Mouse (Mus musculus) bone marrow, adult 2 months (tissue): ENCODE measurements around the gene Tas2r119. TPM values are rescaled to one million over a fixed set of nuclear protein-coding genes. Genes with fewer than 3 reads are reported as not detected.
"Not testable (repeated sequence)": the region's sequence is repeated elsewhere in the genome, so short reads cannot be mapped to it uniquely, and the experiment has no call there.

Source experiments
- H3K27ac ChIP-seq: fragments of 200-500 bp; 2 replicates; pipeline ENCODE4 v1.5.1; 2012; ENCODE audit warnings: low read depth, mild to moderate bottlenecking, control low read depth, inconsistent platforms, low read length; ENCODE audit not compliant: control insufficient read depth, poor library complexity, insufficient read depth
- H3K4me1 ChIP-seq: fragments of 200-500 bp; 2 replicates; pipeline ENCODE4 v1.6.1; 2011; ENCODE audit warnings: low read length; ENCODE audit not compliant: control insufficient read depth, insufficient read depth
- H3K4me3 ChIP-seq: fragments of 200-500 bp; replicated peaks from 2 replicates; pipeline ENCODE3; 2011; ENCODE audit warnings: mild to moderate bottlenecking, low read depth, low read length, control low read depth; ENCODE audit not compliant: control insufficient read depth
- CTCF ChIP-seq: fragments of 200-500 bp; IDR thresholded peaks from 2 replicates; pipeline ENCODE4 v1.5.1; 2011; ENCODE audit warnings: low read length, control low read depth; ENCODE audit not compliant: control insufficient read depth, insufficient read depth
- POLR2A ChIP-seq: fragments of 200-500 bp; IDR thresholded peaks from 2 replicates; pipeline ENCODE4 v1.6.1; 2011; ENCODE audit warnings: low read depth, mild to moderate bottlenecking, control low read depth, low read length, borderline replicate concordance; ENCODE audit not compliant: control insufficient read depth
- WGBS: fragments of 180-500 bp; shearing (Covaris S2); methylation state at CpG from one replicate; pipeline ENCODE4 v1.1.7; 2018; 5-methylcytosine and 5-hydroxymethylcytosine counted together
- polyA plus RNA-seq: library from polyadenylated mRNA; stranded (reverse); fragments of >200 nt; gene quantifications from 2 replicates; pipeline ENCODE4 v1.2.4, GENCODE M21; 2011; ENCODE audit warnings: low replicate concordance; ENCODE audit not compliant: missing spikeins, insufficient read depth, insufficient read length

Tas2r119 gene
- polyA plus RNA-seq, 1 experiment: not detected

DNA sequence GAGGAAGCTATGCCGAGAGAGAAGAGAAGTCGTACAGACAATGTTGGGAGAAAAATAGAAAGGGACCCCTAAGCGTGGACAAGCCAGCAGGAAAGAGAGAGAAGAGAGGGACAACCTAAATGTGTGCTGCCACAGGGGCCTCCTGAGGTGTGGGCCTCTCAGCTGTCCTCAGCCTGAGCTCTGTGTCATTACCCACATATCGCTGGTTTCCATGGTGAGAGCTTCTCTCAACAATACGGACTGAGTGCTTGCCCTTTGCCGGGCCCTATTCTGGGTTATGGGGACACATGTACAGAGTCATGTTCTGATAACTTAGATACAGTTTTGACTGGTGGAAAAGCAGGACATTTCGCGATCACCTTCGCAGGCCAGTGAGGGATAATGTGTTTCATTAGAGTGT is 21.0 kb downstream of the Tas2r119 start:
- no peak overlapping the region for H3K4me3 ChIP-seq
- H3K4me1 ChIP-seq: no peaks in the 10 kb centered on the region
- no peak overlapping the region for H3K27ac ChIP-seq
- no peak for TF ChIP-seq POLR2A
- 86% methylated on average over 9 of the region's 9 CpGs for WGBS

DNA sequence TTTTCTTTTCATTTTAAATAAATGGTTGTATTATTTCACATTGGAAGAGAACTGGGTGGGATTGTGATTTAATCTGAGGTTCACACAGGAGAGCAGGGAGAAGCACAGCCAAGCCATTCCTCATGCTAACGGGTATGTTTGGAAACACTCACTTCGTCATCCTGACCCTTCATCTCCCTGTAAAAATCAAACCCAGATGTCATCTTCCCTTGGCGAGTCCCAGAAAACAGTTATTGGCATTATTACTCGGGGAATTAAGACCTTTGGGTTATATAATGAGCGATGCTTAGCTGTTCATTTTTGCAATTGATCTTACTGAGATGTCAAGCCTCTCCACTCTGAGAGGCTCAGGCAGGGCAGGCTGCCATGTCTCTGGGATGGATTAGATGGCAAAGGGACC is 21.5 kb downstream of the Tas2r119 start:
- Histone ChIP-seq H3K4me3 (no peak overlapping the region), H3K27ac (no peak overlapping the region), H3K4me1 (no peaks in the 10 kb centered on the region)
- WGBS: 77% methylated on average over 5 of the region's 5 CpGs
- TF ChIP-seq CTCF (no peak), POLR2A (no peak)

DNA sequence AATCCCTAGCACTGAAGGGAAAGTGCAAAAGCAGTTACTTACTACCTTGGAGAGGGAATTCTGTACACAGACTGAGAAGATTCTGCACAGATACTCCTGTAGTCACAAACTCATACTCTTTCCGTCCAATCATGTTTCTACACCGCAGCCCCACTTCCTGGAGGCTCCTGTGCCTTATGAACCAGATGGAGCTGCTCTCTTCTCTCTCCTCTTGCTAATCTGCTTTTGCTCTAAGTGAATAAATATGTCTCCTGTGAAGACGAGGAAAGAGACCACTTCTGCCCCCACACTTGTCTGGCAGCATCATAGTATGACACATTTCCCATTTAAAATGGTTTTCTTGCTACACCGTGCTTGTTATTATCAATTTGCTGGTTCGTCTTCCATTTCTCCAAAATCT is 26.2 kb downstream of the Tas2r119 start:
- H3K4me3 ChIP-seq: no peak overlapping the region

DNA sequence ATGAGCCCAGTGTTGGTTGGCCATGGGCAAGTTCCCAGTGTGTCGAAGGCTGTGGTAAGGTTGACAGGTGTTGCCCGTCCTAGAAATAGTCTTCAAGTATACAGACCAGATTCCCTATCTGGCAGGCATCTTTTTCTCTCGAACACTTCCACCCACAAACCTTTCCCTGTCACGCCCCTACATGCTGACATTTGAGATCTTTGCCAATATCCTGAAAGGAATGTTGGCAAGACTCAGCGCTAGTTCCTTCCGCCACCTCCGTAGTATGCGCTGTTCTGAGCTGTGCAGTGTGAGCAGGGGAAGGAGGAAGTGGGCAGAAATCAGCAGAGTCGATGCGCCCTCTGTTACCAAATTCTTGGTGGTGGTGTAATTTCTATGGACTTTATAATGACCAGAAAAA is 27.8 kb downstream of the Tas2r119 start:
- Histone ChIP-seq H3K4me3 (no peak overlapping the region), H3K27ac (no peak overlapping the region), H3K4me1 (no peaks in the 10 kb centered on the region)
- TF ChIP-seq CTCF (no peak), POLR2A (no peak)
- 83% methylated on average over 10 of the region's 10 CpGs for WGBS

More for the DNA sequence above, 26.2 kb downstream of the Tas2r119 start:
- TF ChIP-seq CTCF (no peak), POLR2A (no peak)
- Histone ChIP-seq H3K27ac (no peak overlapping the region), H3K4me1 (no peaks in the 10 kb centered on the region)
- WGBS: 70% methylated on average over 5 of the region's 5 CpGs

DNA sequence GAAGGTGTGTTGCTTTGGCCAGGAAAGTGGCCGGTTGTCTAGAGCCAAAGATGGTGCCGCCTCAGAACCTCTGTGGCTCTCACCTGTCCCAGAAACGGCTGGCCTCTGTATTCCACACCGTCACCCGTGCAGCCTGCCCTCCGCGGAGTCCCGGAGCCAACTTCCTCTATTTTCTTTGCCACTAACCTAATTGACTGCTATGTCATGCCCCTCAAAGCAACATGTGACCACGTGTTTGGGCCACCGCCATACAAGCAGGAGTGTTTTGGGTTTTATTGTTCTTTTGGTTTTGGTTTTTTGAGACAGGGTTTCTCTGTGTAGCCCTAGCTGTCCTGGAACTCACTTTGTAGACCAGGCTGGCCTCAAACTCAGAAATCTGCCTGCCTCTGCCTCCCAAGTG is 37.6 kb downstream of the Tas2r119 start:
- not testable (repeated sequence) for H3K27ac ChIP-seq, H3K4me1 ChIP-seq, H3K4me3 ChIP-seq
- WGBS: 51% methylated on average over 10 of the region's 10 CpGs

DNA sequence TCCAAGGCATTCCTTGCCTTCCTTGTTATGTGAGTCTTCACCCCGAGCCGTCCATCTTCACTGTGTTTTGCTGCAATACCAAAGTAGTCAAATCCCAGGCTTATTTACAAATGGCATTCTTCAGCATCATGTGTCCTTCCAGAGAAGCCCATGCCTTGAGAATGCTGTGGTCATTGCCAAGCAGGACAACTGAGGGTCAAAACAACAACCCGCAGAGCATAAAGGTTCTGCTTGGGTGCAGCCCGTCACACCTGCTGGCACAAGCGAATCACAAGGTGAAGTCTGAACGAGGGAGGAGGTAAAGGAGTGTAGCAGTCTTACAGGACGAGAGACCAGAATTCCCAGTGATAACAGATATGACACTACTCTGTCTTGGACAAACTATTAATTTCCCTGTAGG is 45.9 kb downstream of the Tas2r119 start:
- H3K27ac ChIP-seq: no peak overlapping the region

DNA sequence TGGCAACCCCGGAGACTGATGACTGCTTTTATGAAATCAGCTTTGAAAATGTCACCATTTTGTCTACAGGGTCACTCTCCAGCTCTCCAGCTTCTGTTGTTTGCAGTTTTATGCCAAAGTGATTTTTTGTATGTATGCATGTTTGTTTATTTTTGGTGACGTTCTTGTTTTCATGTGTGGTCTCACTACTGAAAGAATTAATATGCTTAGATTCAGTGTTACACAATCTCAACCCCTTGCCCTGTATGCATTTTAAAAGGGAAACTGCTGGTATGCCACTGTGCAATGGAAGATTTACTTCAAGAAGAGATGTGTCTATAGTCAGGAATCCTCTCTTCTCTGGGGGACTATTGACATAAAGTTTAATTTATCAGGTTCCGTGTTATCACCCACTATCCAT is 48.3 kb downstream of the Tas2r119 start:
- Histone ChIP-seq H3K4me1 (peaks cover 2% of the 10 kb centered on the region), H3K27ac (no peak overlapping the region)
- 78% methylated on average over 3 of the region's 3 CpGs for WGBS

More for the DNA sequence above, 45.9 kb downstream of the Tas2r119 start:
- no peaks in the 10 kb centered on the region for H3K4me1 ChIP-seq
- TF ChIP-seq CTCF (no peak), POLR2A (no peak)
- 86% methylated on average over 7 of the region's 7 CpGs for WGBS
- no peak overlapping the region for H3K4me3 ChIP-seq

DNA sequence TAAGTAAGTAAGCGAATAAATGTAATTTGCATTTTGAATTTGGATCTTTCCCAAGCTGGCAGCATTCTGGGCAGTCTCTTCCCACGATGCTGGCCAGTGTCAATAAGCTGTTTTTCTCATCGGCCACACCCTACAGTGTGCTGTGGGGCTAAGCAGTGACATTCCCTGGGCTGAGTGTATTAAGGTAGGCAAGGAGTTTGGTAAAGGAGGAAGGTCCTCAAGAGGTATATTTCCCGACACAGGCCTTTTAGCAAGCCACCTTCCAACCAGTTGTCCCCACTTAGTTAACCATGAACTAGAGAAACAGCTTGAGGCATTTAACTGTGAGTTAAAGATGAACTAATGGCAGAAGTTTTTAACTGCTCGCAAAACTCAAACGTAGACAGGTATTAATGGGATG is 49.3 kb downstream of the Tas2r119 start:
- Histone ChIP-seq H3K4me1 (peaks cover 2% of the 10 kb centered on the region), H3K27ac (no peak overlapping the region), H3K4me3 (no peak overlapping the region)
- WGBS: 76% methylated on average over 6 of the region's 6 CpGs
- TF ChIP-seq POLR2A (no peak), CTCF (no peak)

More for the DNA sequence above, 48.3 kb downstream of the Tas2r119 start:
- no peak for TF ChIP-seq POLR2A
- TF ChIP-seq CTCF: no peak
- H3K4me3 ChIP-seq: no peak overlapping the region

DNA sequence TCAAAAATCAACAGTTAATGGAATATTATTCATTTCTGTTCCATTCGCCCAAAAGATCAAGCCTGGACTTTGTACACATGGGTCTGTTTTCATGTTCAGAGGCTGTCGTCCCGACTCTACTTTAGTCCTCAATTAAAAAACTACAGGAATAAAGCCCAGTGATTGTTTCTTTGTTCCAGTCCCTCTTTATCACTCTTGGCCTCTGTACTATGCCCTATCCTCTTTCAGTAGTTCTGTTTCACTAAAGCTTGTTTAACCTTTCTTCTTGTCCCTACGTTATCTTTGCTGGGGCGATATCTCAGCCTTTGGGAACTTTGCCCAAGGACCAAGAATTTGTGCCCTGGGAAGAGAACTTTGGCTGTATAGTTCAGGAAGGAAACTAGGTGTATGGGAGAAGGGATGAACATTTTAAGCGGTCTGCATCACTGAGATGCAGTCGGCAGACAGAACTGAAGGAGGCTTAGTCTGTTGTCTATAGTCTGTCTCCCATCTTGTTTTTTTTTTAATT is 49.9 kb downstream of the Tas2r119 start:
- 88% methylated on average over 7 of the region's 7 CpGs for WGBS
- no peak overlapping the region for H3K4me3 ChIP-seq
- peaks cover 2% of the 10 kb centered on the region for H3K4me1 ChIP-seq
- TF ChIP-seq POLR2A (no peak), CTCF (no peak)
- no peak overlapping the region for H3K27ac ChIP-seq

Other genes with a start within 250 kb of the Tas2r119 start
- gene Sema5a, start 67.5 kb downstream of the Tas2r119 start, polyA plus RNA-seq: 0.14 and 0.60 TPM in 2 replicates